Mouse (Mus musculus) thymus, postnatal 10 days (tissue): ENCODE measurements around the gene 0610037L13Rik.

Source experiments
- DNase-seq, 2 experiments: peaks; one replicate each; pipeline ENCODE4 v3.0.0; 2021; ENCODE audit warnings: low spot score in 2 of 2

0610037L13Rik gene

DNA sequence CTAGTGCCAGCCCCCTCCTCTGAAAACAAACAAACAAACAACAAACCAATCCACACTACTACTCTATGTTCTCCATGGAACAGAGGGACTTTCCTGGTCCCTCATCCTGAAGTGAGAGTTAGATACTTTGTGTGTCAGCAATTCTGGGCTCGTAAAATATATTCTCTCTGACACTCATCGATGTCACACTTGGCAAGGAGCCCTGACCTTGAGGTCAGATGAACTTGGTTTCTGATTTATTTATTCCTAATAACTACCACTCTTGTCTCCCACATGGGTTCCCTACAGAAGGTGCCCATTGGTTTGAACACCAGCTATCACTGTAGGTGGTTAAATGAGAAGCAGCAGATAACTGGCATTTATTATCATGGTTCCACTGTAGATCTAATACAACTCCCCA is 30.7 kb downstream of the 0610037L13Rik start:
- DNase-seq, result no peak

- no peak for DNase-seq
These were observed 31.6 kb downstream of the 0610037L13Rik start for GRCm38 (mm10) chr4:107921152-107921695.

GRCm38 (mm10) chr4:107921952-107922351 is 32.3 kb downstream of the 0610037L13Rik start:
- no peak for DNase-seq

DNA sequence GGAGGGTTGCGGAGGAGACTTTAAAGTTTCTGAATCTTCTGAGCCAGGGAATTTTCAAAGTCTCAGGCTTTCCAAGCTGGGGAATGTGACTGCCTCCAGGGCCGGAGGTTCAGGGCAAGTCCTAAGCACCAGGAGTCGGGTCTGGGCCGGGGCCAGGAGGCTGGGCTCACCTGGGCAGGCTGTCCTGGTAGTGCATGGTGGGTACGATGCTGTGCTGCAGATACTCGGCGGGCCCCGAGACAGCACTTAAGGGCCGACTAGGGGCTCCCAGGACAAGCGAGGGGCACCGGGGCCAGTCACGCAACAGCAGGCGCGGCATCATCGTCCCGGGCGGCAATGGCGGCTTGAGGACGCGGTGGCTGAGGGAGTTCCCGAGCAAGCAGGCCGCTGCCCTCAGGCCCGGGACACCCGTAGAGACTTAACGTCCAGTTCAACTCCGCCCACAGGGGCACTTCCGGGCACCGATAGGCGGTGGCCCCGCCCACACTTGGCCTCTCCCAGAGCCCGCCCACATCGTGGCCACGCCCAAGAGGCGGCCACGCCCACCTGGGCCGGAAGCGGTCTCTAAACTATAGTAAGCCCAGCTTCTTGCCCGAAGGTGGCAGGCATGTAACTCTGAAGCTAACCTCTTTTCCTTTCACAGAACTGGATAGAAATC is 33.7 kb downstream of the 0610037L13Rik start, which contains the start of gene Cpt2:
Gene Cpt2 (minus strand): TSS at position 466 of the 658 bp plus-strand sequence.
- DNase-seq, result peak; percentile 85 to 91

DNA sequence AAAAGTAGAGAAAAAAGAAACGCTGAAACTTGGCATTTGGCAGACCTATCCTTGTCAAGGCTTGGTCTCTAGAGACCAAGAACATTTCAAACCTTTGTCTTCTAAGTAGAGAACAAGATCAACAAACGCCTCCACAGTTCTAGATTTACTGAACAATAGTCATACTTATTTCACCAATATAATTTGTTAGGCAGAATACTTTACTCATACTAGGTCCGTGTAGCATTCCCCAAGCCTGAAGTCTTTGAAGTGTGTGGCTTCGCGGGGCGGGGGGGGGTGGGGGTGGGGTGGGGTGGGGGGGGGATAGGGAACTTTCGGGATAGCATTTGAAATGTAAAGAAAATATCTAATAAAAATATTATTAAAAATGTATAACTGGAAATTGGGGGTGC is 34.2 kb downstream of the 0610037L13Rik start:
- no peak for DNase-seq

GRCm38 (mm10) chr4:107928269-107928668 is 38.7 kb downstream of the 0610037L13Rik start:
- no peak for DNase-seq

DNA sequence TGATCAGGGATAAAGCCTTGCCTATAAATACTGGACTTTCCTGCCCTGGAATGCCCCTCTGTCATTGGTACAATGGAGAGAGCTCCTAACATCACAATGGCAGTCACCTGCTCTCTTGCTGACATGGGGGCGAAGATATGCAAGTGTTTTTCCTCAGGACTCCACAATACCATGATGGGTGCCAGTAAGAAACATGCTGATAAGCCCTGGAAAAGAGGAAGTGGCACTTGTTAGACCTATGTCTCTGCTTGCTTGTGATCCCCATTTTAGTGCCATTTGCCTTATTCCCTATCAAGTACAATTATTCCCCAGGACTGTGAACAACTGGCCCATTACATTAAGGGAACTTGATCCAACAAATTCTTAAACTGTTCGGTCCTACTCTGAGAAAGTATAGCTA is 39.1 kb downstream of the 0610037L13Rik start:
- DNase-seq, result no peak

- no peak for DNase-seq
These were observed 41.8 kb downstream of the 0610037L13Rik start for GRCm38 (mm10) chr4:107931453-107931852.

GRCm38 (mm10) chr4:107933239-107933638 is 43.6 kb downstream of the 0610037L13Rik start:
- no peak for DNase-seq

DNA sequence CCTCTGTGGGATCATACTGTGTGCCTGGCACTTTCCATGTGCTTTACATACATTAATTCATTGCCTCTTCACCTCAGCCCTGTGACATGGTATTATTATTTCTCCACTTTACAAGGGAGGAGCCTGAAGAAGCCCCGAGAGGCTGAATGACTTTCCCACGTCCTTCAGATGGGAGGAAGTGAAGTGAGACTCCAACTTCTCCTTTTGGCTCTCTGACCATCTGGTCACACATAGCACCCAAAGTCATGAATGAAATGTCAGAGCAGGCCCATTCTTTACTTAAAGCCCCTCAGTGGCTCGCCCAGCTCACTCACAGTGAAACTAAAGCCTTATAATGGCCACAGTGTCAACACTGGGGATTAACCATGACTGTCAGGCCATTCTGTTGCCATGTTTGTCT is 45.6 kb downstream of the 0610037L13Rik start:
- no peak for DNase-seq

GRCm38 (mm10) chr4:107937338-107937737 is 47.7 kb downstream of the 0610037L13Rik start:
- peak; percentile 38 to 67 for DNase-seq

GRCm38 (mm10) chr4:107938124-107938523 is 48.5 kb downstream of the 0610037L13Rik start:
- no peak for DNase-seq

GRCm38 (mm10) chr4:107942741-107943140 is 53.1 kb downstream of the 0610037L13Rik start:
- no peak for DNase-seq

GRCm38 (mm10) chr4:107944141-107944540 is 54.5 kb downstream of the 0610037L13Rik start:
- no peak for DNase-seq
